Mouse (Mus musculus): Measurements from ENCODE around the gene Slc25a30.
"Not testable (repeated sequence)": the region's sequence is repeated elsewhere in the genome, so short reads cannot be mapped to it uniquely, and the experiment has no call there.

Slc25a30 gene

GRCm38 (mm10) chr14:75786868-75787793 is at the start of gene Slc25a30:
Gene Slc25a30 (minus strand): TSS chr14:75787037.
- peak; percentile 98 for DNase-seq (ENCODE audit: low spot score)

DNA sequence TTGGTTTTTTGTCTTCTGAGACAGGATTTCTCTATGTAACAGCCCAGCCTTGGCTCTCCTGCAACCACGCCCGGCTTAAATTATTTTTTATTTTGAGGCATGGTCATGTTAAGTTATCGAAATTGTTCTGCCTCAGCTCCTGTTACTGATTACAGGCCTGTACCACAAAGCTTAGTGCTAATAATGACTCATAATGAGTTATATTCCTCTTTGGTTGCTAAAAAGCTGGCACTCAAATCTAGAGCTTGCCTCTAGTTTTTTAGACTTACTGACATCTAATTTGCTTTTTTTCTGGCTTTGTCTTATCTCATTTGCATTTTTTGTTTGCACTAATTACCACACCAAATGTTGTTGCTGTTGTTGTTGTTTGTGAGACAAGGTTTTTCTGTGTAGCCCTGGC is 49.7 kb upstream of the Slc25a30 start:
- DNase-seq (ENCODE audit: low spot score): no peak

DNA sequence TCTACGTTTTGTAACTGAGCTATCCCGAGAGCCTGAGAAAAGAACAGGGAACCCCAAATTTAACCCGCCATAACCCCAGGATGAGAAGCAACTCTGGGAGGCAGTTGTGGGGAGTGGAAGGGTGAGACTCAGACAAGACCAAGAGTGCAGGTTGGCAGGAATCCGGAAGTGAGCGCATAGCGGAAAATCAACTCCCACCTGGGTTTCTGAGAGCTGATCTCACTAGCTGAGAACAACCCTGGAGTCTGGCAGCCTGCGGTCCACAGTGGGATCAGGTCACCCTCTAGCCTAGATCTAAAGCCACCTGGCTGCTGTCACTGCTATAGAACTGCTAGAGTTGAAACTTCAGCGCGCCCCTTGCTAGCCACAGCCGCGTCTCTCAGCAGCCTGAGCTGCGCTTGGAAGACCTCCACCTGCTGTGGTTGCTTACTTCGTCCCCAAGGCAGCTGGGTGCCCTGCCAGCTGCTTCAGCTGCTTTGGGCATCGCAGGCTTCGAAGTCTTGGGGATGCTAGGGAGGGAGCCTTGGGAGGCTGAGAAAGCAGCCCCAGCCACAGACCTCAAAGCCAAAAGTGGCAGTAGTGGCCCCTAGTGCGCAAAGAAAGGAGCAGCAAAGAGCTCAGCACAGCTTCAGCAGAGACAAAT is 48.0 kb upstream of the Slc25a30 start:
- DNase-seq (ENCODE audit: low spot score): peak; percentile 87

GRCm38 (mm10) chr14:75834251-75834738 is 47.5 kb upstream of the Slc25a30 start:
- DNase-seq (ENCODE audit: low spot score): peak; percentile 94

DNA sequence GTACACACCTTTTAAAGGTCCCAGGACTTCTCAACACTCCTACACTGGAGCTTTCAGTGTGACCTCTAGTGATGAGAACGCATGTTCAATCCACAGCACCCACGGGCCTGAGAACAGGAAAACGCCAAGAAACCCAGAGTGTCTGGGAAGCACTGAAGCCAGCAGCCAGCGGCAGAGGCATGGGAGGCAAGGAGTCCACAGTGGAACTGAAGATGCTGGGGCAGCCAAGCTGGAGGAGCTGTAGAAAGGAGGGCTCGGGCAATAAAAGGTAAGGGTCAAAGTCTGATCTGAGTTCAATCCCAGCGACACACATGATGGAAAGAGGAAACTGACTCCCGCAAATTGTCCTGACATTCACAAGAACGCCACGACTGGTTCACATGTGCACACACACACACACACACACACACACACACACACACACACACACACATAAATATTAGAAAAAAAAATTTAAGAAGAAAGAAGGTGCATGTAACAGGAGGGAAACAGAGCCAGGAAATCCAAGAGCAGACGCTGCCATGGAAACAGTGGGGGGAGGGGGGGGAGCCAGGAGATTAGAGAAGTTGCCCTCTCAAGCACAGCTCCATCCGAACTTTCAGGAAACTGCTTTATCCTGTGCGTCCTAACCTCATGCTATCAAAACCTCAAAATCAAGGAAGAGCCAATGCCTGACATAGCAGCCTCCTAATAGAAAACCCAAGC is 46.9 kb upstream of the Slc25a30 start:
- DNase-seq (ENCODE audit: low spot score): peak; percentile 12

DNA sequence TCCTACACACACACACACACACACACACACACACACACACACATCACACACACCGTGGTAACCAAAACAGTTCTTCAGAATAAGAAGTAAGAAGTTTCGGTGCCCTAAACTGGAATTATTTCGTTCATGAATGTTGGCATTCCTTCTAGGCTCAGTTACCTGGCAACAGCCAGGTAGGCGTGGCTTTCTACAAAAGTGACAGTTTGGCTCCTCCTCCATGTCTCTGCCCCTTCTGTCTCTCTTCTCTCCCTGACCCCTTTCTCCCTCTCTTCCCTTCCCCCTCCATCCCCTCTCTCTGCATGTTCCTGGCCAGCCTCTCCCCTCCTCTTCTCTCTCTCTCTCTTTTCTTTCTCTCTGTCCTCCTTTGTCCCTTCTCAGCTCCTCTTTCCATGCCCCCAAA is 46.1 kb upstream of the Slc25a30 start:
- DNase-seq (ENCODE audit: low spot score): no peak

- peak; percentile 51 for DNase-seq (ENCODE audit: low spot score)
These were observed 45.2 kb upstream of the Slc25a30 start for GRCm38 (mm10) chr14:75832031-75832430.

DNA sequence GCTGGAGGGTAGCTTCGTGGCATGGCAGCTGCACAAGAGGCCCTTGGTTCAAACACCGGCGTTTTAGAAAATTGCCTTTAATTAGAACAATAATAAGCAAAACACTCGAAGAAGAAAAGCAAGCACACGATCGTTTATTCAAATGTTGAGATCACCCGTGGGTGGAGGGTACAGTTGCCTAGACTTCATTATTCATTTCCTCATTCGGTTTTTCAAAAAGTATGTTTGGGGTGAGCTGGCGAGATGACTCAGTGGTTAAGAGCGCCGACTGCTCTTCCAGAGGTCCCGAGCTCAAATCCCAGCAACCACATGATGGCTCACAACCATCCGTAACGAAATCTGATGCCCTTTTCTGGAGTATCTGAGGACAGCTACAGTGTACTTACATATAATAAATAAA is 43.0 kb upstream of the Slc25a30 start:
- not testable (repeated sequence) for DNase-seq (ENCODE audit: low spot score)

- DNase-seq (ENCODE audit: low spot score): peak; percentile 90
These were observed 42.3 kb upstream of the Slc25a30 start for GRCm38 (mm10) chr14:75828866-75829806.

DNA sequence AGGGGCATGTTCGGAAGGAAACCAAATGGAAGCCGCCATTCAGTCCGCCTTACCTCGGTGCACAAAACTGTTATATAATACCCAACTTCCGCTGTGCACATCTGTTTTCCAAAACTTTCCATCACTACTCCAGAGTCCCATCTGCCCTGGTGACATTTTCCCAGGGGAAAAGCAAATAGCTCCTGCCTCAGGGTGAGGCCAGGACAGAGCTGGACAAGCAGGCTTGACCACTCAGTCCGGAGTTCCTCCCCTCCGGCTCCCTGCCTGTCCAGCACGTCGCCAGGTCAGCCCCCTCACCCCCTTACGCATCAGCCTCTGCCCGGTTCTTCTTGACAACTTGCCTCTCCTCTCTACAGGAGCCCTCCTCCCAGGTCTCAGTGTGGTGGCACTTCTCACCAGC is 41.4 kb upstream of the Slc25a30 start:
- peak; percentile 35 for DNase-seq (ENCODE audit: low spot score)

DNA sequence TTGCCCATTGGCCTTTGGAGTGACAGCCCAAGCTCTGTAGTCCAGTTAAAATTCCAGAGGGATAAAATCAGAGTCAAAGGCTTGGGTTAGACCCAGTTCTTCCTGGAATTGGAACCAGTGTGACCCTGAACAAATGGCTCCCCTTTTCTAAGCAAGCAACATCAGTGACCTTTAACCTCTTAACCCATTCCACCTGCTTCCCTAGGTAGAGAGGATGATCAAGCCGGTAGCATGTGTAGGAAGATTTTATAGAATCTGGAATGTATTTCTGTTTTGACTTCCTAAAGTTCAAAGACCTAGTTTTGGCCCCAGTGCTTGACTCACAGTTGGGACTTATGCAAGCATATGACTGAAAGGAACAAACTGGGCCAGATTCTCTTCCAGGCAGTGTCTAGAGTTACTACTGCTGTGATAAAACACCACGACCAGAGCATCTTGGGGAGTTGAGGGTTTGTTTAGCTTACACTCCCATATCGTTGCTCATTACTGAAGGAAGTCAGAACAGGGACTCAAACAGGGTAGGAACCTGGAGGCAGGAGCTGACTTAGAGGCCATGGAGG is 40.1 kb upstream of the Slc25a30 start:
- no peak for DNase-seq (ENCODE audit: low spot score)

- peak; percentile 57 for DNase-seq (ENCODE audit: low spot score)
These were observed 33.2 kb upstream of the Slc25a30 start for GRCm38 (mm10) chr14:75820007-75820406.

DNA sequence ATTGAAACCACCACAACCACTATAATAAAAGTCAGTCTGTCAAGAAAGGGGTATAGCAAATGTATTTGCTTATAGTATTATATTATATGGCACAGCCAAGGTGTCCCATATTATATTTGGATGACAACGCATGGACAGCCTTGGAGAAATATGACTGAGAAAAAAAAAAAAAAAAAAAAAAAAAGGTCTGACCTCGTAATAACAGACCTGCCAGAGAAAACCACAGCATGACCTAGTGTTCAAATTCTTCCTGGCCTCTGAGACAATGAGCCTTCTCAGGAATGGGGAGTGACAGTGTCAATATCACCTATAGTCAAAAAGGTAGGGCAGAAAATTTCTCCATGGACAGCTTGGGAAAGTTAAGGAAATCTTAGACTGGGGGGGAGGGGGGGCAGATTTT is 32.5 kb upstream of the Slc25a30 start:
- no peak for DNase-seq (ENCODE audit: low spot score)

GRCm38 (mm10) chr14:75818528-75818927 is 31.7 kb upstream of the Slc25a30 start:
- no peak for DNase-seq (ENCODE audit: low spot score)

DNA sequence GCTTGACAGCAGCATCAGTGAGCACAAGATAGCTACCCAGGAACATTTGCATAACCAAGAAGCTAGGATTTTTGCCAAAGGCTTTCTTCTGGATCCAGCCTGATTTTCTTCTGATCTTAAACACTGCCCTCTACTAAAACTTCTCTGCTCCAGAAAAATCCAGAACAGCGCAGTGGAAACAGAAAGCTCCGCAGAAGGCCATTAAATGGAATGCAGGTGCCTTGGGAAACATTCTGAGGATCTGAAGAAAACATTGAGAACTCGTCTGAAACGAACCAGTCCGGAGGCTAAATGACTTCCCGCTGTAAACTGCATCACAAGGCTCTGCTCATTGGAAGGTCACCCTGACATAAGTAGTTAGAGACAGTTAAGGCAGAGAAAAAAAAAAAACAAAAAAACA is 23.1 kb upstream of the Slc25a30 start:
- DNase-seq (ENCODE audit: low spot score): no peak

GRCm38 (mm10) chr14:75807800-75808199 is 21.0 kb upstream of the Slc25a30 start:
- DNase-seq (ENCODE audit: low spot score): no peak

GRCm38 (mm10) chr14:75797769-75798386 is 11.0 kb upstream of the Slc25a30 start:
- DNase-seq (ENCODE audit: low spot score): no peak

- DNase-seq (ENCODE audit: low spot score): no peak
These were observed 9.1 kb upstream of the Slc25a30 start for GRCm38 (mm10) chr14:75795918-75796317.

- no peak for DNase-seq (ENCODE audit: low spot score)
These were observed 7.9 kb upstream of the Slc25a30 start for GRCm38 (mm10) chr14:75794726-75795125.

- DNase-seq (ENCODE audit: low spot score): no peak
These were observed 7.5 kb upstream of the Slc25a30 start for GRCm38 (mm10) chr14:75794324-75794723.

- no peak for DNase-seq (ENCODE audit: low spot score)
These were observed 6.3 kb upstream of the Slc25a30 start for GRCm38 (mm10) chr14:75793110-75793509.
